Mouse (Mus musculus) cerebral cortex, adult 2 months (tissue): ENCODE data around the gene Grid2.

Source experiments
- WGBS: fragments of 180-500 bp; shearing (Covaris S2); methylation state at CpG from one replicate; pipeline ENCODE4 v1.1.7; 2018; 5-methylcytosine and 5-hydroxymethylcytosine counted together

The Grid2 gene

GRCm38 (mm10) chr6:63255826-63256555 lies at the start of gene Grid2:
Grid2 (plus strand) TSS chr6:63255876.
- WGBS = 1% methylated on average over 71 of the region's 71 CpGs

GRCm38 (mm10) chr6:63256556-63257405 lies 1.1 kb downstream of the Grid2 start:
- under 1% methylated on average over 49 of the region's 49 CpGs for WGBS

- under 1% methylated on average over 42 of the region's 42 CpGs for WGBS
These were observed 1.8 kb downstream of the Grid2 start for GRCm38 (mm10) chr6:63257406-63257845.

- 1% methylated on average over 11 of the region's 11 CpGs for WGBS
These were observed 2.2 kb downstream of the Grid2 start for GRCm38 (mm10) chr6:63257876-63258275.

GRCm38 (mm10) chr6:63259764-63260163 lies 4.1 kb downstream of the Grid2 start:
- WGBS = 45% methylated on average over 9 of the region's 9 CpGs

GRCm38 (mm10) chr6:63284419-63284818 lies 28.7 kb downstream of the Grid2 start:
- WGBS = 29% methylated on average over 1 of the region's 1 CpGs

GRCm38 (mm10) chr6:63342438-63343004 lies 86.8 kb downstream of the Grid2 start:
- 76% methylated on average over 3 of the region's 3 CpGs for WGBS

GRCm38 (mm10) chr6:63347015-63347414 lies 91.3 kb downstream of the Grid2 start:
- 92% methylated on average over 1 of the region's 1 CpGs for WGBS

GRCm38 (mm10) chr6:63381061-63381611 lies 125.5 kb downstream of the Grid2 start:
- 62% methylated on average over 1 of the region's 1 CpGs for whole genome bisulfite sequencing

- 38% methylated on average over 3 of the region's 3 CpGs for WGBS
These were observed 146.0 kb downstream of the Grid2 start for GRCm38 (mm10) chr6:63401698-63402097.

GRCm38 (mm10) chr6:63417534-63417933 lies 161.9 kb downstream of the Grid2 start:
- WGBS = 62% methylated on average over 1 of the region's 1 CpGs

- WGBS = 84% methylated on average over 2 of the region's 2 CpGs
These were observed 177.1 kb downstream of the Grid2 start for GRCm38 (mm10) chr6:63432751-63433150.

- 66% methylated on average over 2 of the region's 2 CpGs for WGBS
These were observed 192.5 kb downstream of the Grid2 start for GRCm38 (mm10) chr6:63448175-63448574.

- 52% methylated on average over 1 of the region's 1 CpGs for WGBS
These were observed 226.5 kb downstream of the Grid2 start for GRCm38 (mm10) chr6:63482141-63482540.

GRCm38 (mm10) chr6:63515016-63515415 lies 259.3 kb downstream of the Grid2 start:
- WGBS = 83% methylated on average over 1 of the region's 1 CpGs

- WGBS = 86% methylated on average over 6 of the region's 6 CpGs
These were observed 260.3 kb downstream of the Grid2 start for GRCm38 (mm10) chr6:63515957-63516356.

- WGBS = 32% methylated on average over 2 of the region's 2 CpGs
These were observed 276.1 kb downstream of the Grid2 start for GRCm38 (mm10) chr6:63531751-63532150.

GRCm38 (mm10) chr6:63547741-63548140 lies 292.1 kb downstream of the Grid2 start:
- 78% methylated on average over 4 of the region's 4 CpGs for WGBS

GRCm38 (mm10) chr6:63568741-63569140 lies 313.1 kb downstream of the Grid2 start:
- 94% methylated on average over 1 of the region's 1 CpGs for WGBS

- WGBS = 89% methylated on average over 4 of the region's 4 CpGs
These were observed 335.0 kb downstream of the Grid2 start for GRCm38 (mm10) chr6:63590681-63591080.

- 25% methylated on average over 2 of the region's 2 CpGs for WGBS
These were observed 353.9 kb downstream of the Grid2 start for GRCm38 (mm10) chr6:63609570-63609969.

- WGBS = 94% methylated on average over 3 of the region's 3 CpGs
These were observed 380.3 kb downstream of the Grid2 start for GRCm38 (mm10) chr6:63635970-63636369.
